In the genomic region with DNA sequence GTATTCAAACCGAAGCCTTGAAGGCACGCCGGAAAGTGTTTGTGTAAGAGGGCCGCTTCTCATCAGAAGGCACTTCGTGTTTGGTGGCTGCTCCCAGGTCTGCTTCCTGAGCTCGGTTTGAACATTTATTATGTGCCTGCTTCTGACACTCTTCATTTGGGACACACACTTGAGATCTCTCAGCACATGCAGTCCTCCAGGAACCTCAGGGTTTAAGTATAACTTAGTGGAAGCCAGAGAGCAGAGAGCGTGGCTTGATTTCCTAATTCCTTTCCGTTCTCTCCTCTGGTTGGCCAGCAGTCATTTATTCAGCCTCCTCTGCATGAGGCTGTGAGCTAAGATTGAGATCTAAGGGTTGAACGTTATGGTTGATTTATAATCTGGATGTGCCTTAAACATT, we compare ENCODE assay signal across 21 mouse cellular contexts.
DNase-seq lines count a peak whose midpoint lies in the region; ATAC-seq lines count a peak whose summit lies in the region.
"Had no signal": no experiment of that assay in that cellular context is flagged by ENCODE, and none has a peak within 500 bp of the region (broad histone marks: within the 10 kb centered on the region; RNA-seq: fewer than 3 reads in every experiment).

No protein-coding gene starts in this region.

- H3K27ac ChIP-seq in neural tube, embryonic 13.5 days (replicated peaks), result 0 out of 2 replicates have a peak overlapping the region, but pooled peaks have one; percentile 14
- peak overlapping the region; percentile 56; the same call in 1 of the 2 replicates for H3K27ac ChIP-seq in limb, embryonic 10.5 days
- H3K27ac ChIP-seq: heart, adult 2 months; heart, embryonic 15.5 days; hindbrain, embryonic 14.5 days; midbrain, embryonic 15.5 days; stomach, postnatal 0 days had no signal

- DNase-seq in kidney, adult 8-10 months, result peak; percentile 8 to 27
- no peak for DNase-seq in kidney, postnatal 4 days
- no peak for DNase-seq in neural tube, embryonic 10.5 days (ENCODE audit: extremely low spot score, low spot score)
- DNase-seq in limb, embryonic 10.5 days (ENCODE audit: low spot score), result no peak
- DNase-seq in gastrocnemius, postnatal 4 days (ENCODE audit: low spot score in 2 of 2), result no peak
- DNase-seq: adrenal gland, postnatal 36 days; cerebellum, adult 8-10 months; forebrain, postnatal 0 days; gastrocnemius, postnatal 10 days; heart, adult 2 months; liver; liver, postnatal 0 days; right cerebral cortex, postnatal 25 days had no signal

- no peak for ATAC-seq in neural tube, embryonic 13.5 days (ENCODE audit: low read depth)
- no peak for ATAC-seq in frontal cortex, adult (ENCODE audit: low TSS enrichment)
- ATAC-seq: forebrain, postnatal 0 days; liver, postnatal 0 days; midbrain, embryonic 15.5 days; Patski had no signal

- H3K27me3 ChIP-seq in neural tube, embryonic 13.5 days, result peaks cover 7% of the 10 kb centered on the region
- no peaks in the 10 kb centered on the region for H3K27me3 ChIP-seq in limb, embryonic 10.5 days (ENCODE audit: low read depth, poor library complexity, severe bottlenecking)
- H3K27me3 ChIP-seq: embryonic facial prominence, embryonic 12.5 days; heart, embryonic 15.5 days; midbrain, embryonic 15.5 days; Patski had no signal

- no peaks in the 10 kb centered on the region for H3K36me3 ChIP-seq in neural tube, embryonic 13.5 days
- H3K36me3 ChIP-seq in limb, embryonic 10.5 days, result no peaks in the 10 kb centered on the region
- H3K36me3 ChIP-seq: embryonic facial prominence, embryonic 12.5 days; heart, embryonic 15.5 days; midbrain, embryonic 15.5 days had no signal

- no peak overlapping the region for H3K9ac ChIP-seq in neural tube, embryonic 13.5 days
- H3K9ac ChIP-seq: embryonic facial prominence, embryonic 12.5 days; forebrain, postnatal 0 days; heart, embryonic 15.5 days; hindbrain, embryonic 14.5 days; liver, postnatal 0 days; midbrain, embryonic 15.5 days had no signal

- peaks cover 13% of the 10 kb centered on the region for H3K4me1 ChIP-seq in neural tube, embryonic 13.5 days (replicated peaks)
- peaks cover 23% of the 10 kb centered on the region for H3K4me1 ChIP-seq in limb, embryonic 10.5 days
- H3K4me1 ChIP-seq: heart, embryonic 15.5 days had no signal

- H3K9me3 ChIP-seq in neural tube, embryonic 13.5 days, result no peaks in the 10 kb centered on the region
- no peaks in the 10 kb centered on the region for H3K9me3 ChIP-seq in limb, embryonic 10.5 days (replicated peaks)
- H3K9me3 ChIP-seq: embryonic facial prominence, embryonic 12.5 days; heart, embryonic 15.5 days; midbrain, embryonic 15.5 days had no signal

- H3K4me2 ChIP-seq in neural tube, embryonic 13.5 days, result no peak overlapping the region
- H3K4me2 ChIP-seq: heart, embryonic 15.5 days; hindbrain, embryonic 14.5 days; midbrain, embryonic 15.5 days had no signal

- WGBS in neural tube, embryonic 13.5 days, result 58% methylated on average over 9 of the region's 9 CpGs
- 71% methylated on average over 9 of the region's 9 CpGs for WGBS in limb, embryonic 10.5 days

- no peak overlapping the region for H3K4me3 ChIP-seq in neural tube, embryonic 13.5 days
- H3K4me3 ChIP-seq in limb, embryonic 10.5 days, result no peak overlapping the region
- H3K4me3 ChIP-seq: embryonic facial prominence, embryonic 12.5 days; heart, adult 2 months; heart, embryonic 15.5 days; midbrain, embryonic 15.5 days had no signal

Comparison
In these comparisons a context has a peak if more than half of its experiments do, and no peak if none do; other contexts are left out.
1. DNase-seq: peak in kidney, adult 8-10 months (2 of 2); none in kidney, postnatal 4 days (0 of 2), neural tube, embryonic 10.5 days (single experiment), limb, embryonic 10.5 days (single experiment) and gastrocnemius, postnatal 4 days (0 of 2).